Mouse (Mus musculus): ENCODE measurements at regions not wholly inside any gene's neighbourhood (a gene's known extent, or its start where the extent isn't known, plus 50 kb on each side); places are given as distances from the start of the nearest gene placed in this dataset.
"Not testable (repeated sequence)": the region's sequence is repeated elsewhere in the genome, so short reads cannot be mapped to it uniquely, and the experiment has no call there.

DNA sequence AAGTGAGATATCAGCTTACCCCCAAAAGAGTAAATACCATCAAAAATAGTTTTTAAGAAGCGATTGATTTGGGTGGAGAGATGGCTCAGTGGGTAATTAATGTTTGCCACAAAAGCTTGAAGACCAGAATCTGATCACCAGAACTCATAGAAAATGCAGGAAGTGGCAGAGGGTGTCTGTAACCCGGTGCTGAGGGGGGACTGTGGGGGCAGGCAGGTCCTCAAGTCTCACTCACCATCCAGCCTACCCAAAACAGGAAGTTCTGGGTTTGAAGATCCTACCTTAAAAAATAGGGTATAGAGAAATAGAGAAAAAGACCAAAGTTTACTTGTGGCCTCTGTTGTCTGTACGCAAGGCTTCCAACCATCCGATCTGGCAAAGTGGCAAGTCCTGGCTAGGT is 190.3 kb upstream of the Plcz1 start:
- DNase-seq (ENCODE audit: low spot score) = no peak

DNA sequence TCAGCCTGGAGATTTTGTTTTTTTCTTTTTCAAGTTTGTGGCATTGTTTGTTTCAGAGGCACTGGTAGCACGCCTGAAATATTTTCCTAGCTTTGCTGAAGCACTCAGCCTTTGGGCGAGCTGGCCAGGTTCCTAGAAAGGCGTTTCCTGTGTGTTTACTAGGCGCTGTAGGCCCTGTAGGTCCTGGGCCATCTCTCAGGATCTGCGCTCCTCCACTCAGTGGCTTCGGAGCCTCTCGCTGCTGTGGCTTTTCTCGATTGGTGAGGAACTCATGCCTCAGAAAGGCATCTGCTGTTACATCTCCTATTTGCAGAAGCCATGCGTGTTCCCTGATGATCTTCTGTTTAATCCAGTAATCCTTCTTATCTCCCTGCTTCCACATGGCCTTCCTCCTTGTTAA is 188.0 kb upstream of the Plcz1 start:
- peak; percentile 55 for DNase-seq (ENCODE audit: low spot score)

DNA sequence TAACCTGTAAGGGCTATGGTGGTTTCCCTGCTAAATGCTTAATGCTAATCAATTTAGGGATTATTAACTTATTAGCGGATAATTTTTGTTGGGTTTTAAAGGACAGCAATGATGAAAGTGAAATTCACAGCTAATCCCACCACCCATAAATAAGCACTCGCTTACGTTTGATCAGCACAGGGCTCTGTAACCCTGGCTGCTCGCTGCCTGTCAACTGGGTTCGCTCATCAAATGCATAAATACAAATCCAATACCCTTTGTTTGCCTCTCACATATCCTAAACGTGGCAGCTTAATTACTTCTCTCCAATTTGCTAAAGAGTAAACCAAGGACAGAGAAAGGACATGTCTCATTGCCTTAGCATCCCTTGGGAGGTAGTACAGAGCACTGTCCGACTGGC is 187.5 kb upstream of the Plcz1 start:
- no peak for DNase-seq (ENCODE audit: low spot score)

DNA sequence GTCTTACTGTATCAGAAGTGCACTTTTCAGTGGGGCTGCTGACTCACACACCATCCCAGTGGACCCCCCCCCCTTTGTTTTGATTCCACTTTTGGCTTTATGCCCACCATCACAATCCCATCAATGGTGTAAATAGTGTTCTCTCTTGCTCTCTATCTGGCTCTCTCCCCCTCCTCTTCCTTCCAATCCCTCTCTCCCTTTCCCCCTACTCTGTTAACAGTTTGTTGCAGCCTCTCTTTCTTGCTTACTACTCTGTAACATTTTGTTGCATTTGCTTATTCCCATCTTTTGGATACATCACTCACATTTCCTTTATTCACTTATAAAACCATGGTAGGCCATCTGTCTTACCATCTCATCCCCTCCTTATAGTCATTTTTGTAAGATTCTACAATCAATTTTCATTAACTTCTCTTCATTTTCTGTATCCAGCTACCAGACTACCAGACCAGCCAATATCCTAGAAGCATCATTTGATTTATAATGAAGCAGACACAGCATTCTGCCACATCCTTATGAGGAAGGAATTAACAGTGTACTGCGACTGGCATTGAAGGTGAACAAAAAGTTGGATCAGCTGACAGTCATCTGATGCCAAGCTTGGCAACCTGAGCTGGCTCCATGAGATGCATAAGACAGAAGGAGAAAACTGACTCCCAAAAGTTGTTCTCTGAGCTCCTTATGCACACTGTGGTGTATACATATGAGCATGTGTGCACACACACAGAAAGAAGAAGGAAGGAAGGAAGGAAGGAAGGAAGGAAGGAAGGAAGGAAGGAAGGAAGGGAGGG is 181.5 kb upstream of the Plcz1 start:
- DNase-seq (ENCODE audit: low spot score) = no peak

DNA sequence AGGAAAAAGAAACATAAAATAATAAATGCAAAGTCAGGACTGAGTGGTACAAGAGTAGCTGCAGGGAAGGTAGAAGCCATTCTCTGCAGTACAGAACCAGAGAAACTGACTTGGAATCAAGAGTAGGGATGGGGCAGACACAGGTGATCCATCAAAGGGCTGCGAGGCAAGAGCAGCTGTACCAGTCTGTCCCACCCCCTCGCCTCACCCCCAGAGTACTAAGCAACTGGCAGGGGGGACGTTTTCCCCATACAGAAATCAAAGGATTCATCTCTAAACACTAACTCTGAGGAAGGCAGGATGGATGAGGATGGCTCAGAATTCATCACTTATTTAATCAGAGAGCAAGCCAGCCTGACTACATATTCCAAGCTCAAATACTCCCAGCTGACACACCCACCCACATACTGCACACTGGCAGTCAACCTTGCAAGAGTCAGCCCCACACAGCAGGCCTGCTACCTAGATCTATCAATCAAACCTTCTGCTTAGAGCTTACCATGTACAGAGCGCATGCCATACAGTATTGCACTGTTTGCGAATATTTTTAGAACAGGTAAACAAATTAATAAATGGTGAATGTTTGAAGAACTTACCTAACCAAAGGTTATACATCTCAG is 180.5 kb upstream of the Plcz1 start:
- no peak for DNase-seq (ENCODE audit: low spot score)

DNA sequence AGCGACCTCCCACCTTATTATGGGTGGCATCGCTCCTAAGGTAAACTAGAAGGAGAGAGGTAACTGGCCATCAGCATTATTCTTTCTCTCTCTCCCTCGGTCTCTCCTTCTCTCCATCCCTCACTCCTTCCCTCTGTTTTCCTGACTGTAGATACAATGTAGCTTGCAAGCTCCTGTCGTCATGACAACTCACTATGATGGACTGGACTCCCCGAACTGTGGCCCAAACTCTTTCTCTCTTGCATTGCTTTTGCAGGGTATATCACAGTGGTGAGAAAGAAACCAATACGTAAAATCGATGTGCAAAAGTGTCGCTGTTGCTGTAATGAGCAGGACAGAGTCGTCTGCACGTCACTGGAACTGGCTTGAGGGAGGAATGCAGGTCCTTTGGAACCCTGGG is 177.5 kb upstream of the Plcz1 start:
- DNase-seq (ENCODE audit: low spot score) = no peak

DNA sequence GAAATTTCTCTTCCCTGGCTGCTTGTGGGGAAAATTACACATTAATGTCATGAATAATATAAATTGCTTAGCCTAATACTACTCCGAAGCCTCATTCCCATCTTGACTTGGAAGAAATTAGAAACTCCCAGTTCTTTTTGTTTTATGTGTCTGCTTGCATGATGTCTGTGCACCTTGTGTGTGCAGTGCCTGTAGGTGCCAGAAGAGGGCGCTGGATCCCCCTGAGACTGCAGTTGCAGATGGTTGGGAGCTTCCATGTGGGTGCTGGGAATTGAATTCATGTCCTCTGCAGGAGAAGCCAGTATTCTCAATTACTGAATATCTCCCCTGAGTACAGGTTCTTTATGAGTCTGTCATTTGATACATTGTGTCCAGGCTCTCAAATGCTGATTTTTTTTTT is 171.1 kb upstream of the Plcz1 start:
- no peak for DNase-seq (ENCODE audit: low spot score)

DNA sequence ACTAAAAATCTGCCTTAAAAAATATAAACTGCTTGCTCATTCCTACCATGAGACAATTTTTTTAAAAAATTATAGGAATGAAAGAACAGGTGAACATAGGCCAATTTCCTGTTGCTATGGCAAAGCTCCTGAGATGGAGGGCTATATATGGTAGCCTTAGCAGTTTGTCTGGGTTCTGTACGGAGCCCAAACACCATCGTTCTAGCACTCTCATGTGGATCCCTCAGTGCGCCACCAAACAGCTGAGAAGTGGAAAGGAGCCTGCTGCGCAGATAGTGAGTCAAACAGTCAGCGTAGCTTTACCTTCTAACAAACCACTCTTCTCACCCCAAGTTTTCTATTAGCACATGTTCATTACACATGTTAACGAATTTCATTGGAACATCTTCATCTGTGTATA is 168.9 kb upstream of the Plcz1 start:
- DNase-seq (ENCODE audit: low spot score) = no peak

- no peak for DNase-seq (ENCODE audit: low spot score)
Observed at GRCm38 (mm10) chr6:140209083-140209482, 167.8 kb upstream of the Plcz1 start.

DNA sequence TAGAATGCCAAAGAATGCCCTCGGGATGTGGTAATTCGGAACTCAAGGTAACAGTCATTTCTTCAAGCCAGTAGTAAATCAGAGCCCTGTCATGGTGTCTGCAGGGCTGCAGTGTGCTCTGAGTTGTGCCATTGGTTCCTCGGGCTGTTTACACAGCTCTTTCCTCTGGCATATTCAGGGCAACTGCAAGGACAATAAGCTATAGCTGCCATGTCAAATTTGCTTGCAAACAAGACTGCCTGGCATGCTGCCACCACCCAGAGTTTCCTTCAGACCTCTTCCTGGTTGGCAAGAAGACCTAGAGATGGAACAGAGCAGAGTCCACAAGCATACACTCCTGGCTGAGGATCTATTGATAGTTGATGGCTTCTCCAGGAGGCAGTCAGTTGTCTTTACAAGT is 167.1 kb upstream of the Plcz1 start:
- DNase-seq (ENCODE audit: low spot score) = no peak

- DNase-seq (ENCODE audit: low spot score) = not testable (repeated sequence)
Observed at GRCm38 (mm10) chr6:140206676-140207075, 165.4 kb upstream of the Plcz1 start.

DNA sequence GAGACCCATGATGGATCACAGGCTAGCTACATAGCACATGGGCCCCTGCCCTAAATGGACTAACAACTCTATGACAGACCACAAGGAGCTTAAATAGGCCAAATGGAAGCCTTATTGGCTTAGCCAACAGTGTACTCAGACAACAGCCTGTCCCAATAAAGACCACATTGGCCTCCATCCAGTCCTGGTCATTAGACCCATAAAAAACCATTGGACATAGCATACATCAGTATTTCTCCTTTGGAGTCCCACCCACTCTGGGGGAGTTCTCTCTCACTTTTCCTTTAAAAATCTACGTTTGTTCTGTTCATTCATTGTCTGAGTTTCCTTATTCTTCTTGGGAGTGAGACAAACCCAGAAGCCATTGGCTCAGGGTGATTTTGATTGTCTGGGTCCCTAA is 160.1 kb upstream of the Plcz1 start:
- no peak for DNase-seq (ENCODE audit: low spot score)

GRCm38 (mm10) chr6:140200322-140200721 is 159.1 kb upstream of the Plcz1 start:
- no peak for DNase-seq (ENCODE audit: low spot score)

DNA sequence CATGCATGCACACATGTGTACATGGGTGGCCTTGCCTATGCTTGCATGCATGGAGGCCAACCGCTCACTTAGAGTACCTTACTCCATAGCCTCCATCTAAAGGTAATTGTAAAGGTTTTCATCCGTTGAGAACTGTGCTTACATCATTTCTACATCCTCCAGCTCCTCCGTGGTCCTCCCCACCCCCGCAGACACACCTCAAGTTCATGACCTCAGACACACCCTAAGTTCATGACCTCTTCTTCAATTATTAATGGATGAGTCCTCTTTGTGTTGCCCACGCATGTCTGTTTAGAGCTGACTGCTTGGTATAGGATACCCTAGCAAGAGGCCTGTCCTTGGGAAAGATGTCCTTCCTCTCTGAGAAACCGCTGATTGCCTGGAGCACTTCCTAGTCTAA is 156.8 kb upstream of the Plcz1 start:
- DNase-seq (ENCODE audit: low spot score) = no peak

- DNase-seq (ENCODE audit: low spot score) = no peak
Observed at GRCm38 (mm10) chr6:140197113-140197675, 155.9 kb upstream of the Plcz1 start.

DNA sequence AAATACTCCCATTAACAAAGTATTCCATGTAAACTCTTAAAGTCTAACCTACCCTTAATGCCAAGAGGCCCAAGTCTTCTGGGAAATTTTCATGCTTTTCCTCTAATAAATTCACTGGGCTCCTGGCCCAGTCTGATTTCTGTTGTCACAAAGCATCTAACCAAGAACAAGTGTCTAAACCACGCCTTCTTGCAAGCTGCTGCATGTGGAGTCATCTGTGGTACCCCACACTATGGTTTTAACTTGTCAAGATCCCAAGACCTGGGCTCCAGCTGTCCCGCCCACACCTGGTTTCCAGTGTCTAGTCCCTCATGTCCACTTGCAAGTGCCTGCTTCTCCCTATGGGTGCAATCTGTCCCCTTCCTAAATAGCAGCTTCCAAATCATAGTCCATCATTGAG is 153.0 kb upstream of the Plcz1 start:
- DNase-seq (ENCODE audit: low spot score) = no peak

DNA sequence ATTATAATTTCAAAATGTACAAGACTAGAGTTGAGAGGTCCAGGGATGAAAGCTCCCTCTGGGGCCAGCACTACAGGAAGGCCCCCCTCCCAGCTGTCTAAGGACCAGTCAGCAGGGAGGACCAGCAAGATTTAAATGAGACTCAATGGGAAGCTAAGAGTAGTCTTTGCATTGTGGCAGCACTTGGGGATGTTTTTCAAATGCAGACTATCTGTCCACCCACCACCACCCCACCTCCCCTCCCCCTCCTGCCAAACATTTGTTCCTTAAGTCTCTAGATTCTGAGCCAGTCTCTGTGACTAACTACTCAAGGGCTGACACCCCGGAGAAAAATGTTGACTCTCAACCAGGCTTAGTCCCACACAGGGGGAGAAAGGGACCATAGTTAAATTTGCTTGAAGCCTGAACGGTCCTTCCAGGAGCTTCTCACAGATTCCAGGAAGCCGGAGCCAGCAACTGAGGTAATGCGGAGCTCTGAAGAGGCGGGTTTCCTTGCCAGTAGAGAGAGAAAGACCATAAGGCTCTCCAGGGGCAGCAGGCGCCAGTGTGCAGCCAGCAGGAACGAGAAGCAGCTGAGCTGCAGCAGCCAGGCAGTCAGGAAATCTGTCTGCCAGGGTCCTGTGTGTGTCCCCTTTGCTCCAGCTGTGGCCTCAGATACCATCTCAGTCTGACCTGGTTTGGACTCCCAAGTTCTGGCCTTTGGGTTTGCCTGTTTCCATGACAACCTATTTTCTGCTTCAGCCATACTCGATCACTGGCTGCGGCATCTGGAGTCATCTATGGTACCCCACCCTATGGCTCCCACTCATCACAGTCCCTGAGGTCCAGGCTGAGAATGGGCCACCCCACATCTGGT is 152.1 kb upstream of the Plcz1 start:
- DNase-seq (ENCODE audit: low spot score) = peak; percentile 67

DNA sequence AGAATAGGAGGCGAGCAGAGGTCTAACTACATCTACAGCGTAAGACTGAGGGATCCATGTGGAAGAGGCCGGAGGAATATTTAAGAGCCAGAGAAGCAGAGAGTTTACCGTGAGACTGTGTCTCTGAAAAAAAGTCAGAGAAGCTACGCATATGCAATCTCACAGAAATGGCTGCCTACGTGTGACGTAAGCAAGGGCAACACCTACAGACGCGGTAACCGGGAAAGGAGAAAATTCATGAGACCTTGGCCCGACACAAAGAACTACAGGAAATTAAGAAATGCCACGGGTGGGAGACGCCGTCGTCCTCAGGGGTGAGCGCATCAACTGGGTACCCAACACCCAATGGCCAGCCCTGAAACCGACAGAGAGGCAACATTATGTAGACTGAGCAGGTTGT is 151.3 kb upstream of the Plcz1 start:
- no peak for DNase-seq (ENCODE audit: low spot score)

- no peak for DNase-seq (ENCODE audit: low spot score)
Observed at GRCm38 (mm10) chr6:140191341-140191740, 150.1 kb upstream of the Plcz1 start.

DNA sequence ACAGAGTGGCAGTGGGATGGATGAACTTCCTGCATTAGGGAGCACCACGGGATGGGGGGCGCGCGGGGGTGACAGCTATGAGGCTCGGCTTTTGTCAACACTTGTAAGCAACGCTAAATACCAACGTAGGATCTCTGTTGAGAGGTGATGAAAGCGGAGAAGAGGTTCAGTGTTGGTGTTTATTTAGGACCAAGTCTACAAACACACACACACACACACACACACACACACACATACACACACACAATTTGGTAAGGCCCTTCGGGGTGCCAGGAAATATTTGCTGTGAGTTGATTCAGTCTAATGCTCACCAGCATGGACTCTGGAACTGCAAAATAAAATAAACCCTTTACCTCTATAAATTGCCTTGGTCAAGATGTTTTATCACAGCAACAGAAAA is 148.3 kb upstream of the Plcz1 start:
- no peak for DNase-seq (ENCODE audit: low spot score)

DNA sequence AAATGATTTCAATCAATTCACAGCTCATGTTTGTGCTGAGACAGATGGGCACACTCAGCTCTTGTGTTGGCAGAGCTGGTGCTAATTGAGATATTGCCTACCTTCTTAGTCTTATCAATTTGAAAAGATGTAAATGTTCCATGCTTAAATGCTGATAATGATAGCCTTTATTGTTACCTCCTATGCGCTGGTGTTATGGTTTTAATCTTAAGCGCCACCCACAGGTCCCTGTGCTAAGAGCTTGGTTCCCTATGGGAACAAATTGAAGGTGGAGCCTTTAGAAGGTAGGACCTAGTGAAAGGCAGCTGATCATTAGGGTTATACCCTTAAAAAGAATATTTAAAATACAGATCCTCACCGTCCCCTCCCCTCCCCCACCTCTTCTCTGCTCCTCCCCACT is 146.5 kb upstream of the Plcz1 start:
- no peak for DNase-seq (ENCODE audit: low spot score)

GRCm38 (mm10) chr6:140187106-140187505 is 145.8 kb upstream of the Plcz1 start:
- DNase-seq (ENCODE audit: low spot score) = no peak
